Mouse (Mus musculus): ENCODE data around the gene Olfr984.

Gene Olfr984

DNA sequence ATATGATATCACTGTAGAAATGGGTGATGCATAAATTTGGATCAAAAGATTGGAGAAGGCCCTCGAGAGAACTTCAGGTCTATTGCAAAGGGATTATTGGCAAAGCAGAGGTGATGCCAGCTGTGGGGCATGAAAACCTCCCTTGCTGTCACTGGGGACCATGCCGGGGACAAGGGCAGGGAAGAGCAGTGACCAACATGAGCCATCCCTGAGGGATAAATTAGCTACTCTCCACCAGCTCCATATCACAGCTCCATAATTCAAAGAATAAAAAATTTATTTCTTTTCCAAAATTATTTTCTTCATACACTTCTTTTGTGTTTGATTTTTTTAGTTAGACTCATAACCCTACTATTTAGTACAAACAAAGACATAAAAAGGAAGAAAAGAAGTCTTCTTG lies at the start of gene Olfr984:
Olfr984 (minus strand) TSS at position 101 of the 400 bp plus-strand sequence.
- no peak for DNase-seq (ENCODE audit: low spot score)

DNA sequence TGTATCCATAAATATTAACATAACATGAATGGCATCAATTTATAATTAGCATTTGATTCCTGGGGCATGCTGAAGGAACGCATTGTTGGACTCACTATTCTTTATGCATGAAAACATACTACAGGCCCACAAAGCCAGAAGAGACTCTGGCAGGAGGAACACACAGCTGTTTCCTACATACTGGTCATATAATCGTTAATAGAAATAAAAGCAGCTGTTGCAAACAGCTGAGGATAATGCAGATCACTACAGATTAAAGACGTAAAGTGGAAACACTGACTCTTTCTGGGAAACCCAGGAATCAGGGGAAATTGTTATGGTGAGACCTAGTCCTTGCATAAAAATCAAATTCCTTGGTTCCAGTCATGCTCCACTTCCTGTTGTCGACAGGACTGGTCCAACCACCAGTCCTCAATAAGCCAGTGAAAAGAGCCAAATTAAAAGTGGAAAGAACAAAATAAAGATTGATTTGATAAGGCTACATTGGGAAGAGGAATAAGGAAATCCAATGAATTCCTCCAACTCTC lies 41.2 kb upstream of the Olfr984 start:
- no peak for DNase-seq (ENCODE audit: low spot score)

DNA sequence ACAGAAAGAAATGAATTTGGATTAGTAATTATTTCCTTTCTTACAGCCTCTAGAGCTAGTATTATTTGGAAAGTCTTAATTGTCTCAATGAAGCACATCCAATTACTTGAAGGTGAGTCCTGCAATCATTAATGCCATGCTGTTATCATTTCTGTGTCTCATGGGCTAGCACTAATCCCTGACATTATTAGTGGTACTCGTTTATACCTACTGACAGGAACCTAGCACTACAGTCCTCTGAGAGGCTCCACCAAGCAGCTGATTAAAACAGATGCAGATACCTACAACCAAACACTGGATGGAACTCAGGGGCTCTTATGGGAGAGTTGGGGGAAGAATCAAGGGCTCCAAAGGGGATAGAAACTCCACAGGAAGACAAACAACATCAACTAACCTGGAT lies 27.5 kb upstream of the Olfr984 start:
- no peak for DNase-seq (ENCODE audit: low spot score)

DNA sequence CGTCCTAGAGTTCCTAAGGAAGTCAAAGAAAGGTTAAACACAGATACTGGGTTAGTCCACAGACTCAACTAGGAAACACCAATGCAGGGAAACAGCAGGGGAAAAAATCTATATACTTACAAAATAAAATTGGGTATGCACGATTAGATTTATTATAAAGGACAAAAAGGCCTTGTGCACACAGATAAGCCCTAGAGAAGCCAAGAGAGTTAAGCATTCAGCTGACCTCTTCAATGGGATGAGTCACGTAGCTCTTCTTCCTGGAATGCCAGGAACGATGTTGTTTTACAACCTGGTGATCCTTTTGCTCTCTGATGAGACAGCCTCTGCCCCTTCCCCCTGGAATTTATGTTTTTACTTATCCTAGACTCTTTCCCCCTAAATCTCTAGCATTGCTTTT lies 25.5 kb upstream of the Olfr984 start:
- no peak for DNase-seq (ENCODE audit: low spot score)

DNA sequence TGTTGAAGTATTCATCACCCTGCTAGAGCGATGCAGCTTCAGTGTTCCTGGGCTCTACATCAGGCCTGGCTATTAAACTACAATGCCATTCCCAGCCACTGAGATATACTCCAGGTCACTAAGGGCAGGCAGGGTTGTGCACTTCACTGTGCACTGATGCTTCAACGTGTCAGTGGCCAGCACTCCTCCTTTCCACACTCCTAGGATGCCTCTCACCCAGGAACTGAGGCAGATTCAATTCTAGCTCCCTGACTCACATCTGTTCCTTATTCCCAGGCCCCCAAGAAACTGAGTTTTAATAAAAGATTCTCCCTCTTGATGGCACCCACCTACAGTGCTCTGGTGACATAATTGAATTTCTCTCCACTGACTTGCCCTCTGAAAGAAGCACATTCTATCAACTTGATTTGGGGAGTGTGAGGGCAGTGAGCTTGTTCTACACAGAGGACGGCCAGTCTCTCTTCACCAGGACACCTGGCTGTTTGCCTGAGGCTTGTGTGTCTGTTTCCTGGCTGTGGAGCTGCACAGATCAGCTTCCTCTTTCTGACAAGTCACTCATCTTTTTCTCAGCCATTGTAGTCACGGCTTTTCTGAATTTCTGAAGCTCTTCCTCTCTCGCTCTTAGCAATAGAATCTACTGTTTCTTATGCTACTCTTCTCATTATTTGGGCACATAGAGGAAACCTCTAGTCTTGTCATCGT lies 23.1 kb upstream of the Olfr984 start:
- DNase-seq (ENCODE audit: low spot score) = no peak

DNA sequence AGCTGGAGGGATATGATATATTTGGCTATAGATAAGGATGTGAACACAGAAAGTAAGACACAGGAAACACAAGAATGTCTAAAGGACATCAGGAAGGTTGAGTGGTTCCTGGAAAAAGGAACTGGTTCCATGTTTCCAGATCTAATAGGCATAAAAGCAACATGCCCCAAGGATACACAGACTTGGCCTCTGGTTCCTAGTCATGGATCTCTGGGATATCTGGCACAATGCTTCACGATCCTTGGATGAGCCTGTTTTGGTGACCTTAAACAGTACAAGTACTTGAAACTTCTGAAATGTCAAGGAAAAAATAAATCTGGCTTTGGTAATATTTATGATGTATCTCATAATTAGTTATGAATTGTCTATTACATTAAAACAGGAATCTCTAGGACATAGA lies 16.6 kb upstream of the Olfr984 start:
- no peak for DNase-seq (ENCODE audit: low spot score)

DNA sequence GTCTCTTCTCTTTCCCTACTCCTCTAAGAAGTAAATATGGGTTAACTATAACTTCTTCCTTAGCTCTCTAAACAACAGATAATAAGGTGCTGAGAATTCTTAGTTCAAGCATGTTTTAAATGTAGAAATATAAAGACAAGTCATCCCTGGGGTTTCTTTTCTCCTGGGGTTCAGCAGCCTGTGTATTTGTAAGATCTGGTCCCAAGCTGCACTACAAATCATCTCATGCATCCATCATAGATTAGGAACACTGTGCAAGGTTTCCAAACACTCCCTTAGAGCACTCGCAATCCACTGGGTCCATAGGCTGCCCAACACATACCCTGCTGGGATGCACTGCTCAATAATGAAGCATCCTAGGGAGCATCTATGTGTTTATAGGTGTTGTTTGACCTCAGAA lies 16.1 kb upstream of the Olfr984 start, which contains the start of gene Olfr985:
Olfr985 (minus strand) TSS at position 101 of the 400 bp plus-strand sequence.
- no peak for DNase-seq (ENCODE audit: low spot score)

DNA sequence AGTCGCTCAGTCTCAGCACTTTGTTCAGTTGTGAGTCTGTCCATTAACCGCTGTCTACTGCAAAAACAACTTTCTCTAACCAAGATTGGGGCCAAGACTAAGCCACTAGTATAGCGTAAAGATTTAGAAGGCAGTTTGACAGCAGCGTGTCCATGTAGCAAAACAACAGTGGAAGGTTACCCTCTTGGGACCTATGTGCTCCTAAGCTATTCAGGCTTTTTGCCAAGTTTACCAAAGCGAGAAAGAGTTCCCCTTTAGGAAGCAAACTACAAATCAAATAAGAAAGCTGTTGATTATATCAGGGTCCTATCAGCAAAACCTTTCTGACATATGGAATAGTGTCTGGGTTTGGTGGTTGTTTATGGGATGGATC lies 3.3 kb upstream of the Olfr984 start:
- DNase-seq (ENCODE audit: low spot score) = no peak

DNA sequence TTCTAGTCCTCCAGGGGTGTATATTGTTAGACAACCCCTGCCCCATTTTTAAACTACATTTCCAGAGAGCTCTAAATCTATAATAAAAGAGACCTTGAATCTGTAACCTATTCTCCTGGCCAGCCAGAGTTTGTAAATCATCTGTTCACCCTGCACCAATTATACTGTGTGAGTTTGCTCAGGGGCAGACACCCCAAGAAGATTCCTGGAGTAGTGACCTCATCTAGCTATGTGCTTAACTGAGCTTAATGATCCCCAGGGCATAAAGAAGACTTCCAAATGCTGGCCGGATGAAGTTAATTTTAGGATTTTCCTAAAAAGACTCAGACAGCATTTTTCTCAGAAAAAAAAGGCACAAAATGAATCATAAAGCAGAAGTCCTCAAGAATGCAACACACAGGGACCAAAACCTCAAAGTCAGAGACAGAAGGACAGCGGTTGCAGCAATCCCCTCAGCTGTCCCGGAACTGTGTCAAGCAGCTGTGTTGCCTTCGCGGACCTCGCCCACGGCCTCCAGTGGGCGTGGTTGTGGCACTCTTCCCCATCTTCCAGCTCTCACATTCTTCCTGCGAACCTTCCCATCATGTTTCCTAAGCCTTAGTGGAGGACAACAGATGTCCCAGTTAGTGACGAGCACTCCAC lies 2.8 kb upstream of the Olfr984 start:
- DNase-seq (ENCODE audit: low spot score) = no peak

DNA sequence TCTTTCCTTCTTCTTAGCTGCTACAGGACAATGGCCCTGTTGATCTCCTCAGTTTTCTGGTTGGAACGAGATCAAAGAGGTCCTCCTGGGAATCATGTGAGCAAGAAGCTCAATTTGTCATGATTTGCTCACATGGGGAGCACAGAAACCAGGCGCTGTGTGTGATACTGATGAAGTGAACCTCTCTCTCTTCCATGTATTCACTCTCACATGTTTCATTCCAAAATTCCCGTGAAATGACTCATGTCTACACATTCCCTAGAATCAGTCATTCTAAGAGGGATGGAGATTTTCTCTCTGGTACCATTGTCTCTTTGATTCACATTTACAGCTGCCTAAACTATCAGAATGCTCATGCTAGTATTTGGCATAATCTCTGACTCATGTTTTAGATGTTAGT lies 19.2 kb downstream of the Olfr984 start:
- no peak for DNase-seq (ENCODE audit: low spot score)

DNA sequence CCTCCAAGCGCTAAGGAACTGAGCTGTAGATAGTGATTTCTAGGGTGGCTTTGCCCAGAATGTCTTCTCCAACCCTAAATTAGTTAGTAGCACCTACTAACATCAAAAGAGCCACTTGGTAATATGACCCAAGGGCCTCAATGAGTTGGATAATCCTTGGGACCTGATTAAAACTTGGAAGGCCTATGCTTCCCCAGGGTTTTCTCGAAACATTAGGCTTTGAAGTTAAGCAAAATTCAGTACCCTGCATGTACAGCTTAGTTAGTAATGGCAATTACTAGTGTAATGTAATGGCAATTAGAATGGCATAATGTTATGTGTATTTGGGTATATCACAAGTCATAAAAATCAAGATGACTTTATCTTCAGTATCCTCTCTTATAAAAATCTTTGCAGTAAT lies 20.5 kb downstream of the Olfr984 start, which contains the start of gene Olfr983:
Olfr983 (minus strand) TSS at position 101 of the 400 bp plus-strand sequence.
- DNase-seq (ENCODE audit: low spot score) = no peak

DNA sequence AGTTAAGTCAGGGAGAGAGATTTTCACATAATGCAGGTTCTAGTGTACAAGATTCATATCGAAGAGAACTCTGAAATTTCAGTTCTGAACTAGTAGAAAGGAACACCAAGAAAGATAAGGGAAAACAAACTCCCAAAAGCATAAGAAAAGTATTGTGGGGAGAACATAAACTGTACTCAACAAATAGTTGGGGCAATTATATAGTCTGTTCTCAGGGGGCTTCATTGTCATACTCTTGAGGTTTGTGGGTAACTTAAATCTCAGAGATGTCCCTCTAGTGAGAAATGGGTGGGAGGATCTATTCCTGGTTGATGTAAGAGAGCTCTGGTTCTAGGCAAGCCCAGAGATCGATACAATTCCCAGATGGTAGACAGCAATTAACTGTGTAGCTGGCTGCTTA lies 40.5 kb downstream of the Olfr984 start, which contains the start of gene Olfr982:
Olfr982 (plus strand) TSS at position 301 of the 400 bp plus-strand sequence.
- DNase-seq (ENCODE audit: low spot score) = no peak

DNA sequence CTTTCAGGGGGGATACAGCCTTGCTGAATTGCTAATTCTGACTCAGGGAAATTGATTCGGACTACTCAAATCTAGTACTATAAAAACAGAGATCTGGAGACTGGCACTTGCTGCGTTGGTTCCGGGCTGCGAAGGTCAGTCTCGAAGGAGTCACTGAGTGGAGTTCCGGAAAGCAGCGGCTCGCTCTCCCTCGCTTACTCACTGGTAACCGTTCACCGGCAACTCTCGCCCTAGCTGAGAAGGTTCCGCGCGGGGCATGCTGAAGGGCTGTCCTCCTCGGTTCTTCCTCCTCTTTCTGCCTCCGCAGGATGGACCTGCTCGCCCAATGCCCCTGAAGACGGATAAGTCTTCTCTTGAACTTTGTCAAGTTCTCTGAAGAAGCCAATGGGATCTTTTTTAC lies 63.9 kb downstream of the Olfr984 start:
- DNase-seq (ENCODE audit: low spot score) = no peak
